Mouse (Mus musculus) Patski (cell line): ENCODE measurements at regions not wholly inside any gene's neighbourhood (a gene's known extent, or its start where the extent isn't known, plus 50 kb on each side); places are given as distances from the start of the nearest gene placed in this dataset.

Experiments used
- ATAC-seq: fragments of 100-300 bp; one replicate; pipeline ENCODE4 v1.8.0; 2021
- CTCF ChIA-PET: fragments of 350-600 bp; sonication (Branson Sonifier 250); formaldehyde crosslinking; loops from one replicate; lab custom pipeline; 2022; ENCODE audit warnings: inconsistent platforms; lab: Charles Lee
- POLR2A ChIA-PET: fragments of 350-600 bp; sonication (Branson Sonifier 250); formaldehyde crosslinking; loops from one replicate; lab custom pipeline; 2022; ENCODE audit warnings: antibody characterized with exemption, inconsistent platforms; lab: Charles Lee
- DNase-seq: peaks from one replicate; pipeline ENCODE4 v3.0.0-alpha.2; 2011; ENCODE audit warnings: low read depth, low spot score
- H3K27me3 ChIP-seq: fragments of 371-371 bp; one replicate; pipeline ENCODE4 v1.5.1; 2021
- CTCF ChIP-seq: fragments of 100-300 bp; IDR thresholded peaks from one replicate; pipeline ENCODE4 v1.5.1; 2021
- in situ Hi-C: fragments of 300-500 bp; cut with MboI; formaldehyde crosslinking; loops from 3 replicates; pipeline ENCODE4 v1.11.1; 2018; ENCODE audit warnings: low pct_unique_long_range_greater_than_20kb, mixed read lengths

DNA sequence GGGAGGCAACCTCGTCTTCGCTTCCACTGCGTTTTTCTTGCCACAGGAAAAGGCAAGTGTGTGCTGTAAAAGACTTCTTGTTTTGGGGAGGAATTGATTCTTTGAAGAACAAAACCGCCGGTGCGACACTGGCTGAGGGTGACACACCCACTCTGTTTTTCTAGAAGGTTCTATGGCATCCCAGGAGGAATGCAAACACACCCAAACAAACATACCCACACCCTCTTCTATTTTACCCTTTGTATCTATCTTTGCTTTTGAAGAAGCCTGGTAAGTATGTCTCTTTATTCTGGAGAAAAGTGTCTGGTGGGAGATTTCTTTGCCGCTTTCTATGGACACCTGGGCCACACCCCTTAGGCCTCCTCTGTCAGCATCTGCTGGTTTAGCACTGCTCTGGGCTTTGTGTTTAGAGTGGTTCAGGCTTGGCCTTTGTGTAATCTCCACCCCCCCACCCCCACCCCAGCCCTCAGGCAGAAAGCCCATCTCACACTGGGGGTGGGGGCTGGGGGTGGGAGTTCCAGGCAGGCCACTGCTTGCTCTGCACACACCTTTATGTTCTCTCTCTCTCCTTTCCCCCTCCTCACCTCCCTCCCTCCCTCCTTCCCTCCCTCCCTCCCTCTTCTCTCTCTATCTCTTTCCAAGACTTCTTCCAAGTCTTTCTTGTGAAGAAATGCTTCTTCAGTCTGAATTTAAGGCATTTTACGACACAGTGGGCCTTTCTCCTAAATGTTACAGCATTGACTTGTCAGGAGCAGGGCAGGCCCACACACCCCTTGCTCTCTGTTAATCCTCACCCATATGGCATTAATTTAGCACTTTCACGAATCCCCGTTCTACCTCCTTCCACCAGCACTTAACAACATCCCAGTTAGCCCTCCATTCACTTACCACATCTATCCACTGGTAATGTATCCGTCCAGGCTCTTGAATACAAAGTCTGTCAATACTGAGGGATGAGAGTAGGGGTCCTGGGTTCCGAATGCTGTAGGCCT lies 83.2 kb upstream of the Cops8 start:
- in situ Hi-C loops, result no loop called here
- ATAC-seq (no peak), DNase-seq (no peak)
- no peaks in the 10 kb centered on the region for H3K27me3 ChIP-seq
- TF ChIP-seq CTCF, result no peak
- CTCF ChIA-PET, result no interaction called here
- POLR2A ChIA-PET, result no interaction called here

DNA sequence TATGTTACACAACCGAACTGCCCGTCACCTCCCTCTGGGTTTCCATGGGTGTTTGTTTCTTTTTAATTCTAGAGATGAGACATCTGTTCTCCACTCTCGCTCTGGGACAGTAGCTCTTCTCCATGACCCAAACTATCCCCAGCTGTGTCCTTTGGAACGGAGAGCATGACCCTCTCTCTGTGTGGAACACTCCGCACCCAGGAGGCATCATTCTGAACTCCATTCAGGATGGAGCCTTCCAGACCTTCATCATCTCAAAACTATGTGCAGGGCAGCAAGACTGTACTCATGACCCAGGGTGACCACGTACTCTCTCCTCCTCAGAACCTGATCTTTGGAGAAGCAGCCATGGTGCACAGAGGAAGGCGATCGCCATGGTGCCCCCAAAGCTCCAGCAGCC lies 80.5 kb upstream of the Cops8 start:
- no peak for TF ChIP-seq CTCF
- ATAC-seq (no peak), DNase-seq (no peak)
- H3K27me3 ChIP-seq, result no peaks in the 10 kb centered on the region
- POLR2A ChIA-PET, result interaction anchor here (0.5 to 0.8 kb wide), 4 partner anchors 47 to 1279 kb away, joined by 3 to 4 read pairs (median 4); no protein-coding TSS in a partner anchor
- in situ Hi-C loops, result no loop called here
- CTCF ChIA-PET, result interaction anchor here (0.9 to 1.5 kb wide), 2 partner anchors 25 to 72 kb away, joined by 3 read pairs; no protein-coding TSS in a partner anchor

DNA sequence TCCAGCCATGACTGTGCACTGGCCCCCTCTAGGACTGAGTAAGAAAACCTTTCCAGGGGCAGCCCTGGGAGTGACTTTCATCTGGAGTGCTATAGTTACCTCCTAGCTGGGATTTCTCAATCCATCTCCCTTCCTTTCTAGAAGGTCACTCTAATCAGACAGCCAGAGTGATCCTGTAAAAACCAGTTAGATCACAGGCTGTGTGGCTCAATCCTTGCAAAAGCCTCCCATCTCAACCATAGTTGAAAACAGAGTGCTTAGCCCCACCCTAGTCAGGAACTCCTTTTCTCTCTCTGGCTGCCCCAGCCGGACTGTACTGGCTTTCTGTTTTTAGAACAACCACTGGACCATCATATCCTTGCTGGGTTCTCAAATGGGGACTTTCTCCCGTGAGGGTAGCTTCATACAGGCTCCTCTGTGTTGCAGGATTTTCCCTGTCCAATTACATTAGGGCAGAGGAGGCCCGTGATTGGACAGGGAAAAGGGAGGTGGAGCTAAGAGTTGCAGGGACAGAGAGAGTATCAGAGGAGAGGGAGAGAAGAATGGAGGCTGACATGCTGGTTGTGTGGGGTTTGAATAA lies 78.0 kb upstream of the Cops8 start:
- in situ Hi-C loops, result no loop called here
- ChIA-PET CTCF (no interaction called here), POLR2A (no interaction called here)
- DNase-seq (no peak), ATAC-seq (peak; percentile 17)
- no peak for TF ChIP-seq CTCF
- no peaks in the 10 kb centered on the region for H3K27me3 ChIP-seq

DNA sequence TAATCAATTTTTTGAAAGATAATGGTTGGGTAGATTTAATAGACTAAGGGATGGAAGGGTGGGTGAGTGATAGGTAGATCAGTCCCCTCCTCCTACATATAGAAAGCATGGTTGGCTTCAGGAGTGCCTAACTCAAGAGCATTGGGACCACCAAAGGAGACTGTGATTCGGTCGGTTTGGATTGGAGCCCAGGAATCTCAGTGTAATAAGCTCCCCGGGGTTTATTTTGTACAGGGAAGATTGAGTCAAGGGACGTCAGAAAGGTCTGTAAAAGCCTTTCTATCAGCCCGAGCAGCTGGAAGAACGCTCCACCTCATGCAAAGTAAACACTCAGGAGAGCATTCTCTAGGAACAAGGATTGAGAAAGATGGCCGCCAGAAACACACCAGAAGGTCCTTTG lies 76.5 kb upstream of the Cops8 start:
- TF ChIP-seq CTCF, result no peak
- ChIA-PET CTCF (no interaction called here), POLR2A (no interaction called here)
- no peaks in the 10 kb centered on the region for H3K27me3 ChIP-seq
- in situ Hi-C loops, result no loop called here
- ATAC-seq, result no peak
- no peak for DNase-seq

DNA sequence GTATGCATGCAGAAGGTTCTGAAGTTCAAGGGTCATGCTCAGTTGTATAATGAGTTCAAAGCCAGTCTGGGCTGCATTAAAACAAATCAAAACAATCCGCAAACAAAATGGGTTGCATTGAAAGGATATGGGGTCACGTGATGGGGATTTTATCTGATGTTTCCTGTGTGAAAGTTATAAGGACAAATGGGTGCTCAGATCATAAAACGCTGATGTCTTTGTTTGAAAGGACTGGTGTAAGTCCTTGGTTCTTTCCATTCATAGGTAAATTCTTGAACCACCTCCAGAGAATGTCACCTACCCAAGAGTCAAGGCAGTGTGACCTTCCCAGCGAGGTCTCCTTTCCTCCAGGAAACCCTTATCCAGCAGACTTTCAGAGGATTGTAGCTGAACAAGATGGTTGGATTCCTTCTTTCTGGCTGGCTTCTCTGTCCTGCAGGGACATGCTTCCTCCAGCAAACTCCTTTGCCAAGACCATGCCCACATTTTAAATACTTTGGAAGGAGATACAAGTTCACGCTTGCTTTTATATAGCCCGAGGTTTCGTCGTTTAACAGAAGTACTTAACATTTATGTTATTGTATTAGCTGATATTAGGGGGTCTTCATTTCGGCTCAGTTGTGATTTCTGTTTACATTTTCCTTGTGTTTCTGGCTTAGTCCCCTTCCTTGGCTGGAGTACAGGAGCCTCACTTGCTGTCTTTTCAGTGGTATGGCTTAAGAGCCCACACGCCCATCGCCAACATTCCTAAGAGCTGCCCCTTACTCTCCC lies 74.6 kb upstream of the Cops8 start:
- POLR2A ChIA-PET, result interaction anchor here (0.6 kb wide), 1 partner anchor 29 kb away, joined by 3 read pairs; no protein-coding TSS in a partner anchor
- TF ChIP-seq CTCF, result no peak
- in situ Hi-C loops, result no loop called here
- H3K27me3 ChIP-seq, result no peaks in the 10 kb centered on the region
- CTCF ChIA-PET, result no interaction called here
- ATAC-seq, result no peak
- no peak for DNase-seq

DNA sequence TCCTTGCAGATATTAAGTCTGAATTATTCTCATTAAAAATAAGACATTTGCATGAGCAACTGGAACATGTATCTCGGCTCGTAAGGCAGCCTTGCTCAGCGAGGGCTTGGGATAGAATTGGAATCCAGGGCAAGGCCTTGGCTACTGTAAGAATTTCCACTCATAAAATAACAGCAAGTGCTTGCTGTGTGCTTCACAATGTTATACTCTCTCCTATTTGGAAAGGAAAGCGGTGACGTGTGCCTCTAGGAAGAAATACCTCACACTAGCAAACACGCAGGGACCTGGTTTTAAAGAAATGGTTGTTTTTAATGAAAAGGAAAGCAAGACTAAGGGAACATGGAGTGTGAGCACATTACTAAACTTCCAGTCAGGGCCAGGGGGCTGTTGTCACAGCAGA lies 69.3 kb upstream of the Cops8 start:
- no peak for ATAC-seq
- ChIA-PET CTCF (no interaction called here), POLR2A (no interaction called here)
- no peak for TF ChIP-seq CTCF
- no peaks in the 10 kb centered on the region for H3K27me3 ChIP-seq
- in situ Hi-C loops, result no loop called here
- no peak for DNase-seq

DNA sequence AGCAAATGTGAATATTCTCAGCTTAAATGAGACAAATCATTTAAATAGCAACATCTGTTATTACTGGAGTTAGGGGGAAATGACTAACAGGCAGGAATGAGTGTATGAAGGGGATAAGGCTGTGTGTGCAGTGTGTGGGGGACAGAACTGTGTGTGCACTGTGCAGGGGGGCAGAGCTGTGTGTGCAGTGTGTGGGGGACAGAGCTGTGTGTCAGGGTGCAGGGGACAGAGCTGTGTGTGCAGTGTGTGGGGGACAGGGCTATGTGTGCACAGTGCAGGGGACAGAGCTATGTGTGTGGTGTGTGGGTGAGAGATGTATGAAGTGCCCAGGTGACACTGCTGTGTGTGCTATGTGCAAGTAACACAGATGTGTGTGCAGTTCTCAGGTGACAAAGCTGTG lies 66.7 kb upstream of the Cops8 start:
- no peak for TF ChIP-seq CTCF
- DNase-seq (no peak), ATAC-seq (no peak)
- ChIA-PET CTCF (interaction anchor here (1.1 kb wide), 1 partner anchor 9 kb away, joined by 3 read pairs; no protein-coding TSS in a partner anchor), POLR2A (no interaction called here)
- in situ Hi-C loops, result no loop called here
- no peaks in the 10 kb centered on the region for H3K27me3 ChIP-seq

DNA sequence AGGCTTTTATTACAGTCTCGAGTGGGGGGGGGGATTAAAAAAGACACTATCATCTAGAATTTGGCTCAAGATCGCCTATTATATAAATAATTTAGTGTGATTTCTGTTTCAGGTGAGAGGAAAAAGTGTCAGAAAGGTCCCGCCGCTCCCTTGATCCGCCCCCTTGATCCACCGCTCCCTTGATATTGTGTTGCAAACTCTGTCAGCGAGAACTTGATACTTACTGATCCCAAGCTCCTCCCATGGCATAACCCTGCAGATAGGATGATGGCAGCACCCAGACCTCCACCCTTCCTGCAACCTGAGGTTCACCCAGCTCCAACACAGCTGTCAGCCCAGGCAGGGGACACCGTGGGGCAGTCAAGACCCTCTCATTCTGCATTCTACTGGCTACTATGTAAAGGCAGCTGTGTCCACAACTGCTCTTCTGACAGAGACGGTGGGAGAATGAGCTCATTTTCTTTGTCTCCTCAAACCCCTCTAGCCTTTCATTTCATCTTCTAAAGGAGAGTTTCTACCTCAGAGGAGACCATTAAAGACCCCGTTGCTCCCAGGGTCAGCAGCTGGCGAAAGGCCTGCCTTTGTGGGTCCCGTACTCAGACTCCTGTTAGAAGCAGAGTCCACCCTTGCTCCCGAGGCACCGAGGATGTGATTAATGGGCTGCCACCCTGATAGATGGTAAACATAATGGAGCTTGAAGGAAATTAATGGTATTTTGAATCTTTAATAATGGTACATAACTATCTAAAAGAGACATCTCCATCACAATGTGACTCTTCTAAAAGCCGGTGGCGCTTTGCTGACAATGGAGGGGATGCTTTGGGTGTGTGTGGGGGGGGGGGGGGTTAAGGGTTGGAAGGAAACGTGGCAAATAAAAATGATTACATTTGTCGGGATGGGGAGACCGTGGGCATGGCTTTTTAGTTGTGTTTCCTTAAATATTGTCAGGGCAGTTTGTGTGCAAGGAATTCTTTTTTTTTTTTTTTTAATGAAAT lies 58.7 kb upstream of the Cops8 start:
- no peak for DNase-seq
- in situ Hi-C loops, result no loop called here
- no peak for TF ChIP-seq CTCF
- POLR2A ChIA-PET, result interaction anchor here (0.6 kb wide), 1 partner anchor 194 kb away, joined by 6 read pairs; no protein-coding TSS in a partner anchor
- CTCF ChIA-PET, result no interaction called here
- H3K27me3 ChIP-seq, result no peaks in the 10 kb centered on the region
- ATAC-seq, result no peak

DNA sequence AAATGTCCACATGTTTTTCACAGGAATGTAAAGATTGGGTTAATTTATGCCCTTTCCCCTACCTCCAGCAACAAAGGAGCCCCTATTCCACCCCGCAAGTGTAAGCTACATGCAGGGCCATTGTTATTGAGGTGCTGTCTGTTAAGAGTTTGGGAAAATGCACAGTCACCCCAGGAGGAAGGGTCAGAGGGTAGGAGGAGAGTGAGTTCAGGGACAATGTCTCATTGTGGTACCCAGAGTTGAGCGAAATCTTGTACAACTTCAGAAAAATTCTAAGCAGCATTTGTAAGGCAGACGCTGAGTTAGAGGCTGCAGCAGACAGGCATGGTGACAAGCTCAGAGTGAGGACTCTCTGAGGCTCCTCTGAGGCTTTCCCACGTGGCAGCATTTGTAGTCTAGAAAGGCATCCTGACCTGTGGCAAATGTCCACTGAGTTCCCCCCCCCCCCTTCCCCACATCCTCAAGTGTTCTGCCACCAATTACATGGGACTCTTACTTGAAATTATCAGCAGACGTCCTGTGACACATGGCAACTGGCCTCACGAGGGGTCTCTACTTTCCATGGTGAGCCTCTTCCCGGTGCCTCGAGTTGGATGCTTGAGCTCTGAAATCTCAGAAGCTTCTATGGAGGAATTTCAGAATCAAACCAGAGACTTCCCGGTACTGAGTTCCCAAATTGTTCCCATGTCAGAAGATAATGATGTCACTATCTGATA lies 57.8 kb upstream of the Cops8 start:
- DNase-seq, result no peak
- no peaks in the 10 kb centered on the region for H3K27me3 ChIP-seq
- TF ChIP-seq CTCF, result no peak
- in situ Hi-C loops, result no loop called here
- POLR2A ChIA-PET, result no interaction called here
- no peak for ATAC-seq
- CTCF ChIA-PET, result interaction anchor here (0.9 kb wide), 1 partner anchor 9 kb away, joined by 3 read pairs; no protein-coding TSS in a partner anchor
